Mouse (Mus musculus): ENCODE measurements around the gene Elk1. TPM values are rescaled to one million over a fixed set of nuclear protein-coding genes. Genes with fewer than 3 reads are reported as not detected.

Gene Elk1
- polyA plus RNA-seq, 1 experiment from 2014 or later, result 20.0 TPM

- Histone ChIP-seq H3K9ac (peak overlapping the region; percentile 63), H3K9me3 (replicated peaks) (no peaks in the 10 kb centered on the region), H3K36me3 (ENCODE audit: poor library complexity, severe bottlenecking) (peaks cover 3% of the 10 kb centered on the region; the same call in 1 of the 2 replicates), H3K27ac (peak overlapping the region; percentile 51; the same call in 1 of the 2 replicates), H3K27me3 (no peaks in the 10 kb centered on the region), H3K4me2 (peak overlapping the region; percentile 63), H3K4me3 (peak overlapping the region; percentile 53), H3K4me1 (peaks cover 4% of the 10 kb centered on the region; the same call in 1 of the 2 replicates)
- peak; percentile 71 for ATAC-seq
- 32% methylated on average over 35 of the region's 49 CpGs for WGBS
These were observed 30.1 kb downstream of the Elk1 start for GRCm38 (mm10) chrX:20920249-20920843.

DNA sequence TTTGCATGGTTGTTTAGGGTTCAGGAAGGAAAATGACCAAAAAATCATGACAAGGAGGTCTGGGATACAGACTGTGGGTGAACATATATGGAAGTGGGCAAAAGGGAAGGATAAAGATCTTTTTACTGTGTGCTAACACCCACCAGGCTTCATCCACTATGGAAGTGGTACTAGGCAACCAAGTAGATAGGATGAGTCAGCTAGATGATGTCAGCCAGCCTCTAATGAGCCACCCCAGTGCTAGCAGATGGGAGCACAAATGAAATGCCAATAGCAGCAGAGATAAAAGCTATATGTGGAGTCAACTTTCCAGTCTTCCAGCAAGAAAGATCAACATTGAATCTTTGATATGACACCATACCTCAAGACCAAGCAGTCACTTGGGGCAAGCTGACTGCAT lies 35.3 kb downstream of the Elk1 start:
- Histone ChIP-seq H3K9me3 (replicated peaks) (no peaks in the 10 kb centered on the region), H3K4me2 (no peak overlapping the region), H3K27me3 (no peaks in the 10 kb centered on the region), H3K36me3 (ENCODE audit: poor library complexity, severe bottlenecking) (0 out of 2 replicates have a peak, but pooled peaks cover 3% of the 10 kb centered on the region), H3K27ac (no peak overlapping the region), H3K4me1 (peaks cover 4% of the 10 kb centered on the region; the same call in 1 of the 2 replicates), H3K9ac (no peak overlapping the region), H3K4me3 (no peak overlapping the region)
- no peak for ATAC-seq

DNA sequence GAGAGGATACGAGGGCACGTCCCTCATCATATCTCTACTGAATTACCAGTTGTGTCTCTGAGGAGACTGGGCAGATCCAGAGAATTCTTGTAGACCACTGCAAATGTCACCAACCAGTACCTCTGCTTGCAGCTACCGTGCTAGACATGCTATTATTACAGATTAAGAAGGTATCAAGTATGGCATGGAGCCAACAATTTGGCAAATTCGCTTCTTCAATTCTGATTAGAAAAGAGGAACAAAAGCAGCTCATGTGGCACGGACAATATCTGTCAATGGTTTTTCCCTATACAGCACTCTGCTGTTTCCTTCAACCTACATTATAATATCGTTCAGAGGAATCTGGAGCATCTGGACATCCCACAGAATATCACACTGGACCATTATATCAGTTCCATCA lies 36.7 kb downstream of the Elk1 start:
- no peak overlapping the region for H3K27ac ChIP-seq
- 80% methylated on average over 6 of the region's 6 CpGs for WGBS
- H3K9ac ChIP-seq, result no peak overlapping the region
- H3K36me3 ChIP-seq (ENCODE audit: poor library complexity, severe bottlenecking), result 0 out of 2 replicates have a peak, but pooled peaks cover 3% of the 10 kb centered on the region
- no peaks in the 10 kb centered on the region for H3K9me3 ChIP-seq (replicated peaks)
- H3K4me3 ChIP-seq, result no peak overlapping the region
- H3K4me2 ChIP-seq, result no peak overlapping the region
- H3K4me1 ChIP-seq, result no peaks in the 10 kb centered on the region
- H3K27me3 ChIP-seq, result no peaks in the 10 kb centered on the region
- ATAC-seq, result no peak

GRCm38 (mm10) chrX:20910074-20910473 lies 40.3 kb downstream of the Elk1 start:
- Histone ChIP-seq H3K4me2 (no peak overlapping the region), H3K36me3 (ENCODE audit: poor library complexity, severe bottlenecking) (0 out of 2 replicates have a peak, but pooled peaks cover 3% of the 10 kb centered on the region), H3K4me3 (no peak overlapping the region), H3K9ac (no peak overlapping the region), H3K9me3 (replicated peaks) (no peaks in the 10 kb centered on the region), H3K27ac (no peak overlapping the region), H3K4me1 (no peaks in the 10 kb centered on the region), H3K27me3 (no peaks in the 10 kb centered on the region)
- WGBS, result 38% methylated on average over 3 of the region's 3 CpGs
- ATAC-seq, result no peak

Other genes starting within 250 kb of the Elk1 start
- gene Usp11, start 246.7 kb downstream of the Elk1 start, polyA plus RNA-seq (2015; fragmentation: Nextera tagmentation; extraction: Ambion mirVana), result 69.6 and 76.4 TPM in 2 replicates
- gene Araf, start 152.8 kb downstream of the Elk1 start, polyA plus RNA-seq (2015; fragmentation: Nextera tagmentation; extraction: Ambion mirVana), result 167 and 187 TPM in 2 replicates
- 2.2 and 4.4 TPM in 2 replicates for gene Timp1, start 80.4 kb downstream of the Elk1 start, polyA plus RNA-seq (2015; fragmentation: Nextera tagmentation; extraction: Ambion mirVana)
- 12.2 and 13.8 TPM in 2 replicates for gene Syn1, start 29.6 kb downstream of the Elk1 start, polyA plus RNA-seq (2015; fragmentation: Nextera tagmentation; extraction: Ambion mirVana)
- gene Cfp, start 19.1 kb downstream of the Elk1 start, polyA plus RNA-seq (2015; fragmentation: Nextera tagmentation; extraction: Ambion mirVana), result 4.5 and 5.6 TPM in 2 replicates
- gene Uxt, start 11.4 kb upstream of the Elk1 start, polyA plus RNA-seq (2015; fragmentation: Nextera tagmentation; extraction: Ambion mirVana), result 62.2 and 65.8 TPM in 2 replicates
- gene Zfp182, start 111.7 kb upstream of the Elk1 start, polyA plus RNA-seq (2015; fragmentation: Nextera tagmentation; extraction: Ambion mirVana), result 8.7 and 9.5 TPM in 2 replicates
- gene Spaca5, start 117.8 kb upstream of the Elk1 start, polyA plus RNA-seq (2015; fragmentation: Nextera tagmentation; extraction: Ambion mirVana), result not detected in 2 replicates
- 3.1 and 3.2 TPM in 2 replicates for gene Zfp300, start 138.9 kb upstream of the Elk1 start, polyA plus RNA-seq (2015; fragmentation: Nextera tagmentation; extraction: Ambion mirVana)
- not detected in 2 replicates for gene Ssxa1, start 165.2 kb upstream of the Elk1 start, polyA plus RNA-seq (2015; fragmentation: Nextera tagmentation; extraction: Ambion mirVana)
- not detected in 2 replicates for gene Gm21876, start 225.0 kb upstream of the Elk1 start, polyA plus RNA-seq (2015; fragmentation: Nextera tagmentation; extraction: Ambion mirVana)

All from forebrain, embryonic 13.5 days (tissue).